Mouse (Mus musculus): ENCODE data around the gene Itga2.

Gene Itga2

DNA sequence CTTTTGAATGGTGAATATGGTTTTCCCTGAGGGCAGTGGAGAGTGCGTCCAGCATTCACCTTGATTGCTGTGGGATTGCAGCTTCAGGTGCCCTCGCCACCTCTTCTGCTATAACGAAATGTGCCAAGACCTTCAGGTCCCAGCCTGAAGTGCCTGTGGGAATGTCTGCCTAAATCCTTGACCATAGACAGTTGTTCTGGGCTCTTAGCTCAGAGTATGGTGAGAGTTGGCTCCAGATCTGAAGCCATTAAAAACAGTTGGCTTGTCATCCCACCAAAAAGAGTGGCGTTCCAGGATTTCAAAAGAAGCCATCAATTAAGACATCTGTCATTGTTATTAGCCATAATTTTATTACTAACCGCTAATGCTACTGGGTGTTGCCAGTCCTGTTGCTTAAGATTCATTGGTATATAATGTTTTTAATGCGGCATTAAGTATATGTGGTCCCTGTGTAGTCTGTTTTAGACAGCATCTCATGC, 106.5 kb downstream of the Itga2 start:
- no peak for DNase-seq (ENCODE audit: low read depth, low spot score)

DNA sequence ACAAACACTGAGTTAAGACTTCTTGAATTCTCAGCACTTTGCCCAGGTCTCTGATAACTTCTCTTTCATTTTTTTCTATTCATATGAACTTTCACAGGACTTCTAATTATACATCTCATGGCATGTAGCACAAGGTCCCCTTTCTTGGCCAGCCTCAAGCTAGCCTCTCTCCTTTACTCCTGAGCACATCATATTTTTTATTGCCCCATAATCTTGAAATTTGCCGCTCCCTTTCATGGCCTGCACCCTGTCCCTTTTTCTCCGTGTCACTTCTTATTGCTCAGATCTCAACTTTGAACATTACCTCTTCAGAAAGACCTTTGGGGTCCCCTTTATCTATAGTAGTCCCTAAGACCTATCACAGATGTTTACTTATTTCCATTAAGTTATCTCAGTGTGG, 109.0 kb downstream of the Itga2 start:
- DNase-seq (ENCODE audit: low read depth, low spot score): no peak

DNA sequence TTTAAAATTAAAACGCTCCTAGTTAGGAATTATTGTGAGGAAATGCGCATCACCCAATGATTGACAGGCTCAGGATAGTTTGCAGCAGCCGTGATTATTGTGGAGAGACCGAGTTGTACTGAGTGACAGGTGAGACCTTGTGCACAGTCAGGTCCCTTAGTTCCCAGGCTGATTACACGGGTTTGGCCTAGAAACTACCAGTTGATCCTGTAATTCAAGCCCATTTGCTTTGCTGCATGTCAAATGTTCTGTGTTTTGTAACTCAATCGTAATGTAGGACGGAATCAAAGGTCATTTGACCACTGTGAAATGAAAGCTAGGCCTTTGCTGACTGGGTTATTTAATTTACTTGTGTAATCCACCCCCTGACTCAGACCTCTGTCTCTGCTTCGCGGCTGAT, 113.4 kb downstream of the Itga2 start:
- peak; percentile 9 for DNase-seq (ENCODE audit: low read depth, low spot score)

DNA sequence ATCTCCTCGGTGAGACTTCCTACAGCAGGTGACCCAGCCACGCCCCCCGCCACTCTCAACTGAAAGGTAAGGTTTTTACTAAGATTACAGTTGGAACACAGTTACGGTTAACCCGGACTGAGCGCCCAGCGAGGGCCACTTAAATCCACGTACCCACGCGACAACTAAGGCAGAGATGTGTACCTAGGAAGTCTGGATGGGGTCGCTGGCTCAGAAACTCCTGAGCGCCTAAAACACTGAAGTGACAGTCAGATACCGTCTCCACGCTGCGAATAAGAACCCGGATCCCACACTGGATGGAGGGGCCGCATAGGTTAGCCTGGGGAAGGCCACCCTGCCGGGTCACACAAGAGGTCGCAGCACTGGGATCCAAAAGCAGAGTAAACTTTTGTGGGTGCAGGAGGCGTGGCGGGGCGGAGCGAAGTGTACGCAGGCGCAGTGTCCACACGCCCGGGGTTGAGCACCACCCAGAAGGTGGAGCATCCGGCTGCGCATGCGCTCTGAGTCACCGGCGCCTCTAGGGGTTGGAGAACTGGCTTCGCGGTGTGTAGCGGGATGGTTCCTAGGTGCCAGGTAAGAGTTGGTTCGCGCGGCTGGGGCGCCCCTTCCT, 114.0 kb downstream of the Itga2 start, which contains the start of gene Mocs2:
Gene Mocs2 (plus strand): TSS at position 486 of the 610 bp plus-strand sequence.
- DNase-seq (ENCODE audit: low read depth, low spot score): peak; percentile 95

DNA sequence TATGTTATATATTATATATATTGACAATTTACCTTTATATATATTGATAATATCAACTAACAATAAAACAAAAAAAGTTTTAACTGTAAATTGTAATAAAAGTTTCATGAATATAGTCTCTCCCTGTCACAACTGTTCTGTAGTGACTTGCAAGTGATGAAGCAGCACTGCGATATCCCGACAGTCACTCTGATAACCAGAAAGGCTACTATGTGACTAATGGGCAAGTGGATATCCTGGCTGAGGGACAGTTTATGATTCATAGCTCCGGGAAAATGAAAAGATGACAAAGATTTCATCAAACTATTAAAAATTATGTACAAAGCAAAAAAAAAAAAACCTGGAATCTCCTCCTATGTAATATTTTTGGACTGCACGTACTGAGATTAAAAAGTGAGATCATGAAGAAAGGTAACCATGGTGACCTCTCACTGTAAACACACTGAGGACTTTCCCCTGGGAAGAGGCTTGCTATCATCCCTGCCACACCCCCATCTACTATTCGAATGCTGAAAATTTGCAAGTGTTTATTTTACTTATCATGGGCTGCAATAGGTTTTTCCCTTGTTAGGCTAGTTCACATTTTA, 122.2 kb downstream of the Itga2 start:
- no peak for DNase-seq (ENCODE audit: low read depth, low spot score)

DNA sequence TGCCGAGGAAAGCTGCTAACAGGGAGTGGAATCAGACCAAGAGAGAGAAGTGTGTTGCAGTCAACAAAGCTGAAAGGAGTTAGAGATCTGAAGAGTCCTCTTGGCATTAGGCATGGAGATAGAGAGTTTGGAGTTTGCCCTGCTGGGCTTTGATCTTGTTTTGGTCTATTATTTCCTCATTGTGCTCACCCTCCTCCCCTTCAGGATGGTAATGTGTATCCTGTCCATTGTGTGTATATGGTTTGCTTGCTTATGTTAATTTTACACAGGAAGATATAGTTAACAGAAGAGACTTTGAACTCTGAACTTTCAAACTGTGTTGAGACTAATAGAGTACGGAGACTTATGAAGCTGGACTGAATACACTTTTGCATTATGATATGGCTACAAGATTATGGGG, 128.9 kb downstream of the Itga2 start:
- DNase-seq (ENCODE audit: low read depth, low spot score): no peak

DNA sequence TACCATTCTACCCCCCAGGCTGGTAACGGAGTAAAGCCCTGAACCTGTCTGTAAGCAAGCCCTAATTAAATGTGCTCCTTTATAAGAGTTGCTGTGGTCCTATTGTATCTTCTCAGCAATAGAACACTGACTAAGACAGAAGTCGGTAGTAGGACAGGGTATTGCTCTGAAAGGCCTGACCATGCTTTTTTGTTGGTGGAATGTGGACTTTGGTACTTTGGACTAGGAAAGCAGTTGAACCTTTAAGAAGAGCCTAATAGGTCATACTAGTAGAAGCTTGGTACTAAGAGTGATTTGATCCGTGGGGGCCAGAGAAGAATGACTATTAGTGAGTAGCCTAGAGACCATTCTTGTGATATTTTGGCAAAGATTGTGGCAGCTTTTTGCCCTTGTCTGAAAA, 130.0 kb downstream of the Itga2 start:
- DNase-seq (ENCODE audit: low read depth, low spot score): no peak

DNA sequence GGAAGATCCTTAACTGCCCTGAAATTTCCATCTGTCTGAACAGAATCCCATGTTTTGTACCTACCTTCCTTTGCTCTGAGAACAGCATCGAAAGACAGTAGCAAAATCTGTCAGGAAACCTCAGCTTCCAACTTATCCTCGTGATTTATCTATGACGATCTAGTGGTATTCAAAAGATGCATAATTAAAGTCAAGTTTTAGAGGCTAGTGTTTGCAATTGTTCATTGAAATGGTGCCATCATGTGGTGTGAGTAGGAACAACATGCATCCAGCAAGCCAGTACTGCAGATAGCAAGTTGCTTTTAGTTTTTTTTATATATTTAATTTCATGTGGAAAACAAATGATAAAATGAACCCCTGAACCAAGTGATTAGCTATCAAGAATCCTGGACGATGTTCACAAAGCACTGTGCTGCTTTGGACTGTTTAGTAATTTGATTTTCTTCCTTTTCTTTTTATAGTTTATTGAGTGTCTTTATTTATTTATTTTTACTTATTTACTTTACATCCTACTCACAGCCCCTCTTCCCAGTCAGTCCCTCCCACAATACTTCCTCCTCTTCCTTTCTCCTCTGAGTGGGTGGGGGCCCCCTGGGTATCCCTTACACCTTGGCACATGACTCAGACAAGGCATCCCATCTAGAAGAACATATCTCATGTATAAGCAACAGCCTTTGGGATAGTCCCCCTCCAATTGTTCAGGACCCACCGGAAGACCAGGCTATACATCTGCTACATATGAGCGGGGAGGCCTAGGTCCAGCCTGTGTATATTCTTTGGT, 138.5 kb downstream of the Itga2 start:
- DNase-seq (ENCODE audit: low read depth, low spot score): peak; percentile 37

DNA sequence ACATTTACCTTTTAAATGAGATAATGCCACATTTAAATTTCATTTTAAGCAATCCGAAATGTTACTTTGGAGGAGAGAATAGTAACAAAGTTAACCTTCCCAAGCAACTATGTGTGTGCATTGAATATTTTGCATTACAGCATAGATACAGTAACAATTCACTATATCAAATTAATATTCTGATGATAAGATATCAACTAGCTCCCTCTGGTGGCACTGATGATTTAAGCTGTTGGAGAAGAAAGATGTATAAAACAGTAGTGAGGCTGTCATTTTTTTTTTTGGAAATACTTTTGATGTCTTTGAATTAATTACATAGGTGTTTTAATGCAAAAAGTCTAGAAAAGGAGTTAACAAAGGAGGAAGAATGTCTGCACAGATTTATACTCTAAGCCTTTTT, 140.4 kb downstream of the Itga2 start:
- no peak for DNase-seq (ENCODE audit: low read depth, low spot score)
